Mouse (Mus musculus) spleen, adult 2 months (tissue): Measurements from ENCODE around the gene Tgm6.

ENCODE experiments used
- CTCF ChIP-seq: fragments of 200-500 bp; IDR thresholded peaks from 2 replicates; pipeline ENCODE4 v1.5.1; 2011; ENCODE audit warnings: mild to moderate bottlenecking, inconsistent platforms; ENCODE audit not compliant: insufficient read depth, insufficient read length, insufficient replicate concordance; ENCODE audit errors: extremely low read depth
- POLR2A ChIP-seq: fragments of 200-500 bp; IDR thresholded peaks from 2 replicates; pipeline ENCODE4 v1.6.1; 2011; ENCODE audit warnings: low read depth, low read length, inconsistent platforms

DNA sequence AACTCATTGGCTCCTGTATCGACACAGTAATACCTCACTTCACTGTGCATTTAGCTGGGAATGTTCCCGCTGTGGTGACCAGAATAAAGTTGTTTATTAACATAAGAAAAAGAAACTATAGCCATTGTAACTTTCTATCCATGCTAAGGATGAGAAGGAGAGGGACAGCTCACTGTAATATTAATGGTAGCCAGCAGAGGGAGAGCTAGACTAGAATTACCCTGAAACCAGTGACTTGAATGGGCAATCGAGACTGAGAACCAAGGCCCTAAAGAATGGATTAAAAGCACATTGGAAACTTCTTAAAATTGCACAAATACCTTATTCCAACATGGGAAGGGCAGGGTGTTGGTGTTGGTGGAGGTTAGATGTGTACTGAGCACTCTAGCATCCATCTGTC lies 44.0 kb upstream of the Tgm6 start:
- TF ChIP-seq POLR2A, result no peak
- TF ChIP-seq CTCF, result no peak
